Mouse (Mus musculus) MEL-GATA-1-ER (cell line): Measurements from ENCODE around the gene Spa17.

Experiments
- DNase-seq: peaks from one replicate; pipeline ENCODE4 v3.0.0-alpha.2; 2012; ENCODE audit warnings: low read depth; ENCODE audit errors: extremely low read depth

The Spa17 gene

GRCm38 (mm10) chr9:37613182-37613910 lies at the start of gene Spa17:
Gene Spa17 (minus strand): TSS chr9:37613722.
- DNase-seq, result peak; percentile 82

GRCm38 (mm10) chr9:37663210-37663609 lies 49.7 kb upstream of the Spa17 start:
- DNase-seq, result no peak

- no peak for DNase-seq
Observed at GRCm38 (mm10) chr9:37659413-37659812, 45.9 kb upstream of the Spa17 start.

DNA sequence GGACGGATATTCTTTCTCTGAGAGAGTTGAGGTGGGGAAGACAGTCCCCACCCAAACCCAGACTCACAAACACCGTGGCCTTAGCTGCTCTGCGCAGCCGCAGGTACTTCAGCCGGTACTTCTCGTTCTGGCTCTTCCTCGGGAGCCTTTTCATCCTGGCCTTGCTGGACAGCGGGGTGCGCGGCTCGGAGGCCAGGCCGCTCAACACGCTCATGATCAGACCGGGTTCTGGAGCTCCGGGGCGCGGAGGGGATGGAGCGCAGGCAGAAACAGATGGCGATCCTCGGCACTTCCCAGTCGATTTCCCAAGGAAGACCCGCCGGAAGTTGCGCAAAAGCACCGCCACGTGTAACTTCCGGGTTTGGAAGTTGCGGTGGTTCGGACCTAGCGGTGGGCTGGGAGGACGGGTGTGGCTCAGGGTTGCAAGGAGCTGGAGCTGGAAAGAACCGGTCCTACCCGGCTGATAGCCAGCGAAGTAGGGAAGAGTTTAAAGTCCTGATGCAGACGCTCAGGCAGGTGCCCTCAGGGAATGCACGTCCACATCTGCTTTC lies 43.5 kb upstream of the Spa17 start, which contains the start of gene Tbrg1:
Tbrg1 (minus strand) TSS at position 382 of the 551 bp plus-strand sequence.
- DNase-seq, result peak; percentile 70

- DNase-seq, result peak; percentile 24
Observed at GRCm38 (mm10) chr9:37656439-37656881, 42.9 kb upstream of the Spa17 start.

- DNase-seq, result peak; percentile 33
Observed at GRCm38 (mm10) chr9:37655961-37656360, 42.4 kb upstream of the Spa17 start.

- DNase-seq, result no peak
Observed at GRCm38 (mm10) chr9:37653836-37654235, 40.3 kb upstream of the Spa17 start.

DNA sequence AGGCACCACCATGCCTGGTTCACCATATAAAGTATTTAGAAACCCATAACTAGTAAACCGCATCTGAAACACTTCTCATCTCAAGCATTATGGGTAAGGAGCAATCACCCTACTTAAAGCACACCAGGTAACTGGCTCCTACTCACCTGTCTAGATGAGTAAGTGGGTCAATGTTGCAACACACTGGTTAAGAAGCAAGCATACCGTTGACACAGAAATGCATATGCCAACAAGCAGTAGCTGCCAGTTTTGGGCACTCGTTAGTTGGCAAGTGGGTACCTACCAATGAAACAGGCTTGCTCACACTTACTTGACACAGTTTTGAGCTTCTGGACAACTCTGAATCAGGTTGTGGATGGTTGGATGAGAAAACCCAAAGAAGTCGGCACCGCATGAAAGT lies 37.1 kb upstream of the Spa17 start:
- no peak for DNase-seq

- DNase-seq, result no peak
Observed at GRCm38 (mm10) chr9:37646246-37646645, 32.7 kb upstream of the Spa17 start.

DNA sequence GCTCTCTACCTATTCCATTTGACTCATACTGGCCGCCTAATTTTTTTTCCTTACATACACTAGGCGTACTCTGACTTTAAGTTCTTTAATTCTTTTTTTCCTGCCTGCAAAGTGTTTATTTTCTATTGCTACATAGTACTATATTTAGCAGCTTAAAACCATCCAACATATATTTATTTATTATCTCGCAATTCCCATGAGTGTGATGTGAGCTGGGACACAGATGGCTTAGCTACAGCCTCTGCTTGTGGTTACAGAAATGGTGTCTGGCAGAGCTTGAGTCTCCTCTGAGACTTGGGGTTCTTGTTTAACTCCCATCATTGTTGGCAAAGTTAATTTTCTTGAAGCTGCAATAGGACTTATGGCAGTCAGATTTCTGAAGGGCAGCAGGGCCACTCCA lies 25.2 kb upstream of the Spa17 start:
- no peak for DNase-seq

DNA sequence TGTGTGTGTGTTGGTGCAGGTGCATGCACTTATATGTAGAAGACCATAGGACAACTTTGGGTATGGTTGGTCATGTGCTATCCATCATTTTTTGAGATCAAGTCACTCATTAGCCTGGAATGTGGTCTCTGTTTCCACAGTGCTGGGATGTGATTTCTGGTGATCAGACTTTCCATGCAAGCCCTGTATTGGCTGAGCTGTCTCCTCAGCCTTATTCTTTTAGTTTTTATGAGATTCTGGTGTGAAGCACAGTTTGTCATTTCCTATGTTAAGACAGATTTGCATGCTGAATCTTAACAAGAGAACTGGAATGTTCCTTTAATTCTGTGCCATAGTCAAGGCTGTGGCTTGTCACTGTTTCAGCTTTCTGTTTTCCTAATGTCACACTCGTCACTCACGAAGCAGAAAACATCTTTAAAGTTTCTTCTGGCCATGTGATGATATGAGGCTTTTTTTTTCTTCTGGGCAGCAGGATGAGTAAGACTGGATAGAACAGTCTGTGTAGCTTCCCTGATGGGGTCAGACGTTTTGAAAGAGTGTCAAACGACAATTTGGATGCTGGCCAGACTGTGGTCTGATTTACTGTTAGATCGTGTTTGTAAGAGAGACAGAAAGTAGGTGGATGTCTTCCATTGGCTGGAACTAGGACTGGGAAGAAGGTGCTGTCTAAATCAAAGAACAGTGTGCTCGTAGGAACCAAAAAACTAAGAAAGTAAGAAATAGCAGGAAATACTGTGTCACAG lies 23.4 kb upstream of the Spa17 start:
- DNase-seq, result no peak

GRCm38 (mm10) chr9:37636335-37636734 lies 22.8 kb upstream of the Spa17 start:
- DNase-seq, result peak; percentile 38

DNA sequence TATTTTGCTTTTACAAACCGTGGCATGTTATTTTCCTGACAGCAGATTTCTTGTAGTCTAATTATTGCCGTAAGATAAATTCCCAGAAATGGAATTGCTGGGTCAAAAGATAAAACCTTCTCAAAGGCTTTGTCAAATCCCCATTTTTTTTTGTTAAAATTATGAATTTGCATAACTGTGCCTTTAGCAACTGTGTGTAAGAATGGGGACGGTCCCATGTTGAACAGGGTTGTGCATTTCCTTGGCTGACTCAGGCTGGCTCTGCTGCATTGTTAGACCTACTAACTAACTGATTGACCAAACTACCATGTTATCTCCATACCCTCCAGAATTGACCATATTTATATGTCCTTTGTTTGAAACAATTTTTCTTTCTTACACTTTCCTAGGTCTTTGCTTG lies 20.7 kb upstream of the Spa17 start:
- DNase-seq, result no peak

GRCm38 (mm10) chr9:37632305-37632704 lies 18.8 kb upstream of the Spa17 start:
- no peak for DNase-seq

DNA sequence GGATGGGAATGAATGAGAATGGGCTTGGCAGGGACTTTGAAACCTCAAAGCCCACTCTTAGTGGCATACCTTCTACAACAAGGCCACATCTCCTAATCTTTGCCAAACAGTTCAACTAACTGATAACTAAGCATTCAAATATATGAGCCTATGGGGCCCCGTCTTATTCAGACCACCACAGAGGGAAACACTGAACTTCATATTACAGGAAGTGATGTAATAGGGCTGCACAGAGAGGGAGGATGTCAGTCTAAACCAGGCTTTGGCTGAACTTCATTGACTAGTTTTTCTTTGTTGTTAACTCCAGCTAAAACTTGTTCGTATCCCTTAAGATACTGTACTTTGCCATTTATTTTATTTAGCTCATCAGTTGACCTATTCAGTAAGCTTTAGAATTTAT lies 16.4 kb upstream of the Spa17 start:
- no peak for DNase-seq

- DNase-seq, result no peak
Observed at GRCm38 (mm10) chr9:37628581-37628980, 15.1 kb upstream of the Spa17 start.

DNA sequence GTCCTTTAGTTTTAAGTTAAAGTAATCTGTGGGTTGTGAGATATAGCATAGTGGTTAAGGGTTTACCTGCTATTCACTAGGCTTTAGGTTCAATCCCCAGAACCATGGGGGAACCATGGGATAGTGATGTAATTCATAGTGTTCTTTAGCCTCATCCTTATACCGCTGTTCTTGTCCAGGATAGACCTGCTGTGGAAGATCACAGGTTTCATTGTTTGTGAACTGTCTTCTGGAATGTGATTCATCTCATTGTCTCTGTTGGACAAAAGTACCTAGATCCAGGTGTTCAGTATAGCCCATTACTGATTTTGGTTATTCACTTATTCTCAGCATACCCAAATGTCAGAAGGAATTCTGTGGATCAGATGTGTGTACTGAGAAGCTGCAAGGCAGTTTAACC lies 13.7 kb upstream of the Spa17 start:
- DNase-seq, result no peak

GRCm38 (mm10) chr9:37626103-37626567 lies 12.6 kb upstream of the Spa17 start:
- no peak for DNase-seq

GRCm38 (mm10) chr9:37625641-37626040 lies 12.1 kb upstream of the Spa17 start:
- DNase-seq, result no peak

DNA sequence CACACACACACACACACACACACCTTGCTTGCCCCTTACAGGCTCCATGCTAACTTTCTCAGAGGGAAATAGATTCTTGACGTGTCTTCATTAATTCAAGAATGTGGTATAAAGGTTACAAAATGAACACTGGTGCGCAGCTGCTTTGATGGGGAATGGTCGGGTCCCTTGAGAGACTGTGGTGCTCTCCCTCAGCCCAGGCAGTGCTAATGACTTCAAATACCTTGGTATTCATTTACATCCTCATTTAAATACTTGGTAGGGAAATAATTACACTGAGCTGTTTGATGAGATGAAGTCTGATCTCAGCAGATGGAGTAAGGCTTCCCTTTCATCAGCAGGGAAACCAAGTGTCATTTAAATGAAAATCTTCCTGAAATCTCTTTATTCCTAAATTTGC lies 11.6 kb upstream of the Spa17 start:
- DNase-seq, result no peak

- DNase-seq, result no peak
Observed at GRCm38 (mm10) chr9:37624502-37624901, 11.0 kb upstream of the Spa17 start.

DNA sequence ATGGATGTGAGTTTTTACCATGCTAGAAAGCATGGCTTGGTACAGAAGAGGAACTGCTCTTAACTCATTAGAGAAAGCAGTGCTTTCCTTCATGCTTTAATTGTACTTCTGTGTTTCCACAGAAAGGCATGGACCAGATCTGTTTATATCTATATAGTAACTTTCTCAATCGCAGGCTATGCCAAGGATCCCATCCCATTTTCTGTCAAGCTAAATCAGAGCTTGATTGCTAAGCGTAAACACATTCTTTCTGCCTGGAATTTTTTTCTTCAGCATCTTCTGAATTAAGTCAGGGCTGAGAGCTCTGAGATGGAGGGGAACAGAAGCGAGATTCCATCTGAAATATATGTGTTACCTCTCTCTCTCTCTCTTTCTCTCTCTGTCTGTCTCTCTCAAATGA lies 10.5 kb upstream of the Spa17 start:
- DNase-seq, result no peak
